Mouse (Mus musculus) hindbrain, embryonic 12.5 days (tissue): Measurements from ENCODE around the gene Exoc6b. TPM values are rescaled to one million over a fixed set of nuclear protein-coding genes. Genes with fewer than 3 reads are reported as not detected.

ENCODE experiments used
- ATAC-seq: fragments of 200-750 bp; cut with Nextera tagmentation; 2 replicates; pipeline ENCODE4 v1.8.0; 2017; ENCODE audit warnings: moderate TSS enrichment; ENCODE audit not compliant: low FRiP score
- H3K27ac ChIP-seq: fragments of 300-500 bp; sonication (generic); 2 replicates; pipeline ENCODE4 v1.5.1; 2016; ENCODE audit warnings: mild to moderate bottlenecking
- H3K27me3 ChIP-seq: fragments of 300-500 bp; sonication (generic); 2 replicates; pipeline ENCODE4 v1.6.1; 2016; ENCODE audit warnings: mild to moderate bottlenecking
- H3K36me3 ChIP-seq: fragments of 300-500 bp; sonication (generic); 2 replicates; pipeline ENCODE4 v1.6.1; 2016; ENCODE audit warnings: mild to moderate bottlenecking
- H3K4me1 ChIP-seq: fragments of 300-500 bp; sonication (generic); 2 replicates; pipeline ENCODE4 v1.6.1; 2016
- H3K4me2 ChIP-seq: fragments of 300-500 bp; sonication (generic); replicated peaks from 2 replicates; pipeline ENCODE4 v1.6.1; 2016; ENCODE audit warnings: mild to moderate bottlenecking
- H3K4me3 ChIP-seq: fragments of 300-500 bp; sonication (generic); 2 replicates; pipeline ENCODE4 v1.5.1; 2016; ENCODE audit warnings: mild to moderate bottlenecking
- H3K9ac ChIP-seq: fragments of 300-500 bp; sonication (generic); 2 replicates; pipeline ENCODE4 v1.6.1; 2016; ENCODE audit warnings: mild to moderate bottlenecking, moderate library complexity
- H3K9me3 ChIP-seq: fragments of 300-500 bp; sonication (generic); replicated peaks from 2 replicates; pipeline ENCODE4 v1.6.1; 2016; ENCODE audit warnings: mild to moderate bottlenecking
- WGBS: fragments of 180-500 bp; shearing (Covaris S2); methylation state at CpG from one replicate; pipeline ENCODE4 v1.1.7; 2016; 5-methylcytosine and 5-hydroxymethylcytosine counted together
- polyA plus RNA-seq: library from polyadenylated mRNA; unstranded; fragments of >200 nt; fragmentation: Nextera tagmentation; extraction: Ambion mirVana; gene quantifications from 2 replicates; pipeline ENCODE4 v1.2.1, GENCODE M21; 2016

Gene Exoc6b
- polyA plus RNA-seq, 1 experiment from 2014 or later, result 51.5 TPM

DNA sequence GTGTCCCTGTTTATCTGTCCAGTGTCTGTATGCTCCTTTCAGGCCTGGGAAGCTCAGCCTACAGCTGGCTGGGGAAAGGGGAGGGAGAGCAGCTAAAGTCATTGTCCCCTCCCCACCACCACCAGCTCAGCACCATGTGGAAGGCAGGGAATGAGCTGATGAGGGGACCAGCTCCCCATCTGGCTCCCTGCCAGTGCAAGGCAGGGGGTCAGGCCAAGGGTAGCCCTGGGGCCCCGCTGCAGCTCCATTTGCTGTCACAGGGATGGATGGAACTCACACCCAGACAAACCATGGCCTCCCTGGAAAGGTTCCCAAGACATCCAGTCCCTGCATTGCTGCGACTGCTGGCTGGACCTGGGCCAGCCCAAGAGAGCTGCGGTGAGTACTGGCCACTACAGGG lies 499.3 kb downstream of the Exoc6b start:
- ATAC-seq, result peak; percentile 30; the same call in 1 of the 2 replicates
- Histone ChIP-seq H3K27ac (peak overlapping the region; percentile 24; the same call in 1 of the 2 replicates), H3K9ac (no peak overlapping the region)

DNA sequence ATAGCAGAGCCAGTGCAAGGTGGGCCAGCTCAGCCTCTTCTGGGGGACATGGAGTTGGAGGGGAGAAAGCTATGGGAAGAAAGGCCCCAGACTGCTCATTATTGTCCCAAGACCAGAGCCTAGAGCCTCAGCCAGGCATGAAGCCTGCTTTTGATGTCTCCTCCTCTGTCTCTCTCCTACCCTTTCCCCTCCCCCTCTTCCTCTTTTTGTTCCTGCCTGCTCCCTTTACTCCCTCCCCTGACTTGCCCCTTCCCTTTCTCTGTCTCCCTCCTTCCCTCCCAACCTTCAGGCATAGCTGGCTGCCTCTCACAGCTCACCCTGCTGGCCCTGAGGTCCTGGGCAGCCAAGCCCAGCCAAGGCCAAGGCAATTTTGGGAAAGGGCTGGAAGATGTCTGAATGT lies 499.7 kb downstream of the Exoc6b start:
- no peak overlapping the region for H3K4me2 ChIP-seq
- H3K9me3 ChIP-seq, result no peaks in the 10 kb centered on the region
- ATAC-seq, result peak; percentile 7; the same call in 1 of the 2 replicates
- H3K4me1 ChIP-seq, result peaks cover 21% of the 10 kb centered on the region
- H3K27me3 ChIP-seq, result peaks cover 9% of the 10 kb centered on the region
- H3K27ac ChIP-seq, result 0 out of 2 replicates have a peak overlapping the region, but pooled peaks have one; percentile 30
- no peak overlapping the region for H3K9ac ChIP-seq
- no peak overlapping the region for H3K4me3 ChIP-seq
- H3K36me3 ChIP-seq, result no peaks in the 10 kb centered on the region

More for the DNA sequence above, 499.3 kb downstream of the Exoc6b start:
- Histone ChIP-seq H3K4me1 (peaks cover 25% of the 10 kb centered on the region), H3K27me3 (peaks cover 14% of the 10 kb centered on the region), H3K36me3 (no peaks in the 10 kb centered on the region; the same call in 1 of the 2 replicates), H3K9me3 (no peaks in the 10 kb centered on the region), H3K4me3 (no peak overlapping the region), H3K4me2 (no peak overlapping the region)
- WGBS, result 32% methylated on average over 3 of the region's 3 CpGs

DNA sequence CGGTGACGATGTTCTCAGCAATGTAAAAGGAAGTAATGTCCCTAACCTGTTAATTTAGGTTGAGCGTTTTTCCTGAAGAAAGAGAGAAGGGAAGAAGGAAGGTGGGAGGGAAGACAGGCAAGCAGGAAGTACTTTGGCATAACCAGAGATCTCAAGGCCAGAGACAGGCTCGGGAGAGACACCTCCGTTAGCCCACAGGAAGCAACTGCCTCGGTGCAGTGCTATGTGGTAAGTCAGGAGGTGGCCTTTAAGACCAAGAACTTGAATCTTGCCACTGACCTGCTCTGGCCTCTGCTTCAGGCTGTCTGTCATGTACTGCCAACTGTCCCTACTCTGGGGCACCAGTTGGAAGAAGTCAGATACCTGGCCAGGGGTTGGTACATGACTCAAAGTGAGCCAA lies 500.4 kb downstream of the Exoc6b start:
- H3K9ac ChIP-seq, result no peak overlapping the region
- H3K4me1 ChIP-seq, result peaks cover 14% of the 10 kb centered on the region
- no peak for ATAC-seq
- peaks cover 9% of the 10 kb centered on the region; the same call in 1 of the 2 replicates for H3K27me3 ChIP-seq
- no peak overlapping the region for H3K27ac ChIP-seq
- H3K9me3 ChIP-seq, result no peaks in the 10 kb centered on the region
- no peak overlapping the region for H3K4me2 ChIP-seq
- no peak overlapping the region for H3K4me3 ChIP-seq
- H3K36me3 ChIP-seq, result no peaks in the 10 kb centered on the region
- WGBS, result 85% methylated on average over 6 of the region's 6 CpGs

Other genes starting within 250 kb of the Exoc6b start
- gene Spr, start 68.3 kb upstream of the Exoc6b start, polyA plus RNA-seq, result 23.3 and 31.2 TPM in 2 replicates
- 0.27 TPM in 1 of 2 replicates, not detected in the other for gene Emx1, start 117.9 kb upstream of the Exoc6b start, polyA plus RNA-seq